Mouse (Mus musculus): ENCODE measurements at regions not wholly inside any gene's neighbourhood (a gene's known extent, or its start where the extent isn't known, plus 50 kb on each side); places are given as distances from the start of the nearest gene placed in this dataset.

DNA sequence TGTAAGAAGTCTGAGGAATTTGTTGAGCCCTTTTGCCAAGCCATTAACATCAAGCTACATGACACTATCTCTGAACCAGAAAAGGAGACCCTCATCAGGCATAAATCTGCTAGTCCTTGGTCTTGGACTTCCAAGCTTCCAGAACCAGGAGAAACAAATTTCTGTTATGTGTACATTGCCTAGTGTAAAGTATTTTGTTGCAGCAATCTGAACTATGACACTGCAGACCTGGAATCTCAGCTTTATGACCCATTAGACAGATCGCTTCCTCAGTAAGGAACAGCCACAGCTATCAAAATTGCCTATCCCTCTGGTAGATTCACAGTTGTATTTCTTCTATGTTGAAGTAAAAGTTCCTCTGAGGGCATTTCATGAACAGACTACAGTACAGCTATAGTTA lies 199.1 kb upstream of the Tmem161b start:
- TF ChIP-seq MAFK (IDR thresholded peaks at IDR 0.05; ENCODE audit: insufficient read depth, low read depth, low read length) (no peak), ZNF384 (IDR thresholded peaks at IDR 0.05; ENCODE audit: low read depth, low read length) (no peak)
